Mouse (Mus musculus) hindbrain, embryonic 11.5 days (tissue): ENCODE data around the gene Lrrc10. TPM values are rescaled to one million over a fixed set of nuclear protein-coding genes. Genes with fewer than 3 reads are reported as not detected.
A peak's percentile ranks its signal among the peaks of the same experiment; 100 is the strongest.

Source experiments
- ATAC-seq: fragments of 200-750 bp; cut with Nextera tagmentation; 2 replicates; pipeline ENCODE4 v1.8.0; 2017; ENCODE audit warnings: mild to moderate bottlenecking, moderate TSS enrichment, moderate library complexity; ENCODE audit not compliant: low FRiP score
- DNase-seq: peaks from one replicate; pipeline ENCODE4 v3.0.0-alpha.2; 2015; ENCODE audit warnings: low spot score
- H3K27ac ChIP-seq: fragments of 300-500 bp; sonication (generic); 2 replicates; pipeline ENCODE4 v1.5.1; 2014; ENCODE audit warnings: mild to moderate bottlenecking, low read depth, low read length
- H3K27me3 ChIP-seq: fragments of 300-500 bp; sonication (generic); 2 replicates; pipeline ENCODE4 v1.6.1; 2014; ENCODE audit warnings: mild to moderate bottlenecking, low read length, moderate library complexity, mixed read lengths; ENCODE audit not compliant: control insufficient read depth, insufficient read depth
- H3K36me3 ChIP-seq: fragments of 300-500 bp; sonication (generic); 2 replicates; pipeline ENCODE4 v1.6.1; 2014; ENCODE audit warnings: mild to moderate bottlenecking, low read length, moderate library complexity, mixed read lengths; ENCODE audit not compliant: control insufficient read depth, insufficient read depth
- H3K4me1 ChIP-seq: fragments of 300-500 bp; sonication (generic); replicated peaks from 2 replicates; pipeline ENCODE4 v1.6.1; 2014; ENCODE audit warnings: low read length, mixed read lengths; ENCODE audit not compliant: control insufficient read depth, insufficient read depth
- H3K4me2 ChIP-seq: fragments of 300-500 bp; sonication (generic); replicated peaks from 2 replicates; pipeline ENCODE4 v1.6.1; 2014; ENCODE audit warnings: mild to moderate bottlenecking, low read depth, low read length
- H3K4me3 ChIP-seq: fragments of 300-500 bp; sonication (generic); 2 replicates; pipeline ENCODE4 v1.5.1; 2014; ENCODE audit warnings: low read depth, low read length
- H3K9ac ChIP-seq: fragments of 300-500 bp; sonication (generic); 2 replicates; pipeline ENCODE4 v1.6.1; 2014; ENCODE audit warnings: low read depth, low read length
- H3K9me3 ChIP-seq: fragments of 300-500 bp; sonication (generic); 2 replicates; pipeline ENCODE4 v1.6.1; 2016; ENCODE audit warnings: low read length; ENCODE audit not compliant: control insufficient read depth
- WGBS: fragments of 180-500 bp; shearing (Covaris S2); extraction: QIAGEN DNeasy Blood & Tissue Kit; methylation state at CpG from one replicate; pipeline ENCODE4 v1.1.7; 2014; 5-methylcytosine and 5-hydroxymethylcytosine counted together
- polyA plus RNA-seq: library from polyadenylated mRNA; unstranded; fragments of >200 nt; fragmentation: Nextera tagmentation; extraction: Ambion mirVana; gene quantifications from 2 replicates; pipeline ENCODE4 v1.2.1, GENCODE M21; 2014

Lrrc10 gene
- 0.12 TPM in 1 of 2 replicates, not detected in the other for polyA plus RNA-seq

DNA sequence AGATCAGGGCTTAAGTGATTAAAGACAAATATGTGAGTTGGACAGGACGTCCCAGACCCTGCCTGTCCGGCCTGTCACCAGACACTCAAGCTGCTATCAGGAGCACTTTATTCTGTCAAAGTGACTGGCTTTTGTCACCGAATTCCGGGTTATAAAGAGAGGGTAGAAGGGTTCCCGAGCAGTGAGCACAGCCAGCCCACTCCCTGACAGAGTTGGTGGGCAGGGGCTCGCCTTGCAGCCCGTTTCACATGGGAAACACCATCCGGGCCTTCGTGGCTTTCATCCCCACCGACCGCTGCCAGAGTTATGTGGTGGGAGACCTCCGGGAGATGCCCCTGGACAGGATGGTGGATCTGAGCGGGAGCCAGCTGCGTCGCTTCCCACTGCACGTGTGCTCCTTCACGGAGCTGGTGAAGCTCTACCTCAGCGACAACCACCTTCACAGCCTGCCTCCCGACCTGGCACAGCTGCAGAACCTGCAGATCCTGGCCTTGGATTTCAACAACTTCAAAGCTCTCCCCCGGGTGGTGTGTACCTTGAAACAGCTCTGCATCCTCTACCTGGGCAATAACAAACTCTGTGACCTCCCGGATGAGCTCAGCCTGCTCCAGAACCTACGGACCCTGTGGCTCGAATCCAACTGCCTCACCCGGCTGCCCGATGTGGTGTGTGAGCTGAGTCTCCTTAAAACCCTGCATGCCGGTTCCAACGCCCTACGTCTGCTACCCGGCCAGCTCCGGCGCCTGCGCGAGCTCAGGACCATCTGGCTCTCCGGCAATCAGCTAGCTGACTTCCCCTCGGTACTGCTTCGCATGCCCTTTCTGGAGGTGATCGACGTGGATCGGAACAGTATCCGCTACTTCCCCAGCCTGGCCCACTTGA, at the start of gene Lrrc10:
Gene Lrrc10 (plus strand): TSS at position 167 of the 882 bp plus-strand sequence.
- Histone ChIP-seq H3K9me3 (no peaks in the 10 kb centered on the region), H3K27me3 (no peaks in the 10 kb centered on the region), H3K27ac (no peak within 1 kb of the TSS), H3K4me3 (no peak within 1 kb of the TSS), H3K9ac (no peak within 1 kb of the TSS), H3K4me2 (0 out of 2 replicates have a peak within 1 kb of the TSS, but pooled peaks have one; percentile 7), H3K36me3 (no peaks in the 10 kb centered on the region), H3K4me1 (no peaks in the 10 kb centered on the region)
- DNase-seq (peak; percentile 36), ATAC-seq (peak; percentile 45; the same call in 1 of the 2 replicates)
- 46% methylated on average over 40 of the region's 40 CpGs for WGBS

DNA sequence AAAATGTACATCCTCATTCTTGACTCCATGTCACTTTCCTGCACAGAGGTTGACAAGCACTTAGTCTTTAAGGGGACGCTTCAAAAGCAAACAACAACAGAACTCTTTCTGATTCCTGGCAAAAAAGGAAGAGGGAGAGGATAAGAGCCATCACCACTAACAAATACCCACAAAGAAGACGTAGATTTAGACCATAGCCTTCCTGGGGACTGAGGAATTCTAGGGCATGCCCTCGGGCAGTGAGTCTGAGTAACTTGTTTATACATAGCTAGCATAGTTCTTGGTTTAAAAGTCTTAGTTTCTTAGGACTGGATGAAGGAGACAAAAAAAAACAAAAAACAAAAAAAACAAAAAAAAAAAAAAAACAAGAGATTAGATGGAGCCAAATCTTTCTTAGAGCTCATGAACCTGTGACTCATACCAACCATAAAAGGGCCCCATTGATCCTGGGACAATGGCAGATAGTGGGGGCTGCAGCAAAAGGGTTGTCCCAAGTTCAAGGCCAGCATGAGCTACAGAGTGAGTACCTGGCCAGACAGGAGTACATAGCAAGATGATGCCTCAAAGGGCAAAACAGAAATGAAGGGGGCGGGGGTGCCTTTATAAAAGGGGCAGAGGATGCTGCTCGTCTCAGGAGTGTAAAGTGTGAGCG, 49.4 kb upstream of the Lrrc10 start:
- DNase-seq (no peak), ATAC-seq (no peak)
- Histone ChIP-seq H3K36me3 (no peaks in the 10 kb centered on the region), H3K27ac (no peak overlapping the region), H3K4me2 (no peak overlapping the region), H3K27me3 (no peaks in the 10 kb centered on the region), H3K4me1 (no peaks in the 10 kb centered on the region), H3K4me3 (no peak overlapping the region), H3K9ac (no peak overlapping the region), H3K9me3 (no peaks in the 10 kb centered on the region)
- 75% methylated on average over 6 of the region's 6 CpGs for WGBS

DNA sequence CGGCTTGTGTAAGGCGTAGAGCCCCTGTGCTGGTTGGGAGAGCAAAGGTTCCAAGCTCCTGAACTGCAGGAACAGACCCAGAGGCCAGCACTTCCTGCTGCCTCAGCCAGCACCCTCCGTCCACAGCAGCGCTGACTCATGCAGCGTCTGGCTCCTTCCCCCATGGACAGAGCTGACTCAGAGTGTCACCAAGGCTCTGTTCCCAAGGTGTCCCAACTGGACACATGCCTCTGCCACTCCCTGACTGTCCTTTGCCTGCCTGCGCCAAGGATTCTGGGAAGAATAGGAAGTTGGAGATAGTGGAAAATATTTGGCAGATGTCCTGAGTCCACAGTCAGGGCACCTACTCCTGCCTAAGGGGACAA, 48.9 kb upstream of the Lrrc10 start:
- Histone ChIP-seq H3K9ac (no peak overlapping the region), H3K4me2 (no peak overlapping the region), H3K4me1 (no peaks in the 10 kb centered on the region), H3K27ac (no peak overlapping the region), H3K4me3 (no peak overlapping the region), H3K27me3 (no peaks in the 10 kb centered on the region), H3K36me3 (no peaks in the 10 kb centered on the region), H3K9me3 (no peaks in the 10 kb centered on the region)
- WGBS = 84% methylated on average over 6 of the region's 6 CpGs
- ATAC-seq = no peak
- DNase-seq = no peak

DNA sequence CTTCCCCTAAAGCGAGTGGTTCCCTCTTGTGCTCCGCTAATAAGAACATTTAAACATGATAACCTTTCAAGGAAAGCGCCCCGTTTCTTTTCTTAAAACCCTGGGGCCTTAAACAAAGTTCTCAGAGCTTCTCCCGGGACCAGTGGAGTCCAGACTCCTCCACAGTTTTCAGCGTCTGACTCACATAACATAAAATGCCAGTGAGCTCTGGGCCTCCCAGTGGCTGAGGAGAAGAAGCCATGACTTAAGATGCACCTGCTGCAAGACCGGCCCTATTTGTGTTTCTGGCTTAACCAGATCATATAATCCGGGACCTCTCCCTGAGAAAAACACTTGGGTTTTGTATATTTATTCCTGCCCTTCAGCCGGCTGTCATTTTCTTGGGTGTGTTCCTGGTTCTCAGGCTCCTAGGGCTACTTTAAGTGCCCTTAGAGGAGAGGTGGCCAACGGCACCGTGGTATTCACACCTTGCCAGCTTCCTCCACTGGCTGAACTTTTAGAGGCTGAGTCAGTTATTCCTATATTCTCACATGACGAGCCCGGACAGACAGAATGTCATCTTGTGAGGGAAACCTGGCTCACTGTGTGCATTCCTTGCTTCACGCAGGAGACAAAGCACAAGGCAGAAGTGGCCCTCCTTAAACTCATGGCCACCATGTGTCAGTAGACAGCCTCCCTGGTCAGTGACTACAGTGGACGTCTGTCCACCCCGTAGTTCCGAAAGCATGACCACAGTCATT, 46.3 kb upstream of the Lrrc10 start:
- no peak overlapping the region for H3K27ac ChIP-seq
- WGBS = 88% methylated on average over 17 of the region's 17 CpGs
- no peak overlapping the region for H3K9ac ChIP-seq
- no peak overlapping the region for H3K4me3 ChIP-seq
- DNase-seq = no peak
- H3K4me2 ChIP-seq = no peak overlapping the region
- H3K4me1 ChIP-seq = no peaks in the 10 kb centered on the region
- ATAC-seq = no peak
- H3K36me3 ChIP-seq = no peaks in the 10 kb centered on the region
- H3K9me3 ChIP-seq = no peaks in the 10 kb centered on the region
- H3K27me3 ChIP-seq = no peaks in the 10 kb centered on the region

DNA sequence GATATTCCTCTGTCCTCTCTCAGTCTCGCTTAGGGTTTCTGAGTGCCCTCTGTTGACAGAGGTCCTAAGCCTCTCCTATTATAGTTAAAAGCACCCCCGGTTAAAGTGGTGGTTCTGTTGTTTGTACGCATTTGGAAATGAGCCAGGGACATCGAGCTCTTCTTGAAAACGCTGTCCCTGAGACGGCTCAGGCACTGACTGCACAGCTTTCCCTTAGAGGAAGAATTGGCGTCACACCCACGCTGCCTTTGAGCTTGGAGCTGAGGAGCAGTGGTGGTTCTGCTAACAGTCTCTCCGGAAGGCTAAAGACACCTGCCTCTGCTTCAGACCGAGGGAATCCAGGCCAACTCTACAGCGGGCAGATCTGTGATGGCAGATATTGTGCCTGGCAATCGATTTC, 44.2 kb upstream of the Lrrc10 start:
- Histone ChIP-seq H3K4me1 (no peaks in the 10 kb centered on the region), H3K36me3 (no peaks in the 10 kb centered on the region), H3K27ac (no peak overlapping the region), H3K4me3 (no peak overlapping the region), H3K9ac (no peak overlapping the region), H3K4me2 (no peak overlapping the region), H3K9me3 (no peaks in the 10 kb centered on the region), H3K27me3 (no peaks in the 10 kb centered on the region)
- WGBS = 83% methylated on average over 12 of the region's 12 CpGs
- no peak for ATAC-seq
- DNase-seq = no peak

DNA sequence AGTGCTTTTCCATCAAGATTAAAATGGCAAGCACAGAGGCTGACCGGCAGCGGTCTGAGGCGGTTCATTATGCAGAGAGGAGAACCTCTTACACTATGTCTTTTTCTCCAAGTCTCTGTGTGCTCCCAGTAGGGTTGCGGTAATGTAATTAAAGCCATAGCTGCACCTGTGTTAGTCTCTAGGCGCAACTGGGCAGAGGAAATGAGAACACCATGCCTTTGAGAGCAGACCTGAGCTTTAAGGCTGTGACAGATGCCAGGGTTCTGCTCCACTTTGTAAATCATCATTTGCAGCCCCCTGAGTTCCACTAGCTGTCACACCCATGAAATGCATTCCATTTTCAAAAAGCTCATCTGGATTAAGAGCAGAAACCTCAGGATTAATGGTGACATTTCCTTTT, 40.4 kb upstream of the Lrrc10 start:
- Histone ChIP-seq H3K4me3 (no peak overlapping the region), H3K4me1 (no peaks in the 10 kb centered on the region), H3K9me3 (no peaks in the 10 kb centered on the region), H3K27ac (no peak overlapping the region), H3K9ac (no peak overlapping the region), H3K36me3 (no peaks in the 10 kb centered on the region), H3K4me2 (no peak overlapping the region), H3K27me3 (no peaks in the 10 kb centered on the region)
- no peak; the same call in 1 of the 2 replicates for ATAC-seq
- no peak for DNase-seq
- WGBS = 76% methylated on average over 5 of the region's 5 CpGs

DNA sequence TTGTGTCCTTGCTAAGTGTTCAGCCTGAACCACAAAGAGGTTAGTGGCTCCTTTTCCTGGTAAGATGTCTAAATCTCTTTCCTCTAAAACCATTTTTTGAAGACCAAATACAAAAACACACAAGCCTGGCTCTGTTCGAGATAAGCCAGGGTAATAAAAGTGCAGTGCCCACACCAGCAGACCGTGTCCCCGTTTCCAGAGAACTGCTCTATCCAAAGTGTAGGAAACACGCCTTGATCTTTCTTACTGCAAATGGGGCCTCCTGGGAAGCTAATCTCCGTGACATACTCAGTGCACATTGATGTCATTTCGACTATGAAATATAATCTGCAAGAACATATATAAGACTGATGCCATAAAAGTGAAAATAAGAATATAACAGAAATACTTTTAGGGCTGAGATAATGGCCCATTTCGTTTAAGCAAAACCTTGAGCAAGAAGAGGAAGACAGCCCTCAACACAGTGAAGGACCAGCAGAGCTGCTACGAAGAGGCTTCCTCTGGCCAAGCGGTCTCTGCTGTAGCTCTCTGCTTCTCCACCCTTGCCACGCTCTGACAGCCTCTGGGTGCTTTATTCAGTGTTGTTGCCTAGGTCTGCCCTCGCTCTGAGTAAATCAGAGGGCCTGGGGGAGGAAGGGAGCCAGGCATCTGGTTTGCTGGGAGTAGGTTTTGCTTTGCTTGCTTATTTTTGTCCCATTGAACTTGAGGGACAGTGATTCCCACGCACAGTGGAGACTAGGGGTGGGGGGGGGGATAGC, 39.3 kb upstream of the Lrrc10 start:
- no peak for ATAC-seq
- Histone ChIP-seq H3K9ac (no peak overlapping the region), H3K4me1 (no peaks in the 10 kb centered on the region), H3K36me3 (no peaks in the 10 kb centered on the region), H3K4me2 (no peak overlapping the region), H3K27ac (no peak overlapping the region), H3K27me3 (no peaks in the 10 kb centered on the region), H3K4me3 (no peak overlapping the region), H3K9me3 (no peaks in the 10 kb centered on the region)
- WGBS = 80% methylated on average over 12 of the region's 12 CpGs
- DNase-seq = no peak

DNA sequence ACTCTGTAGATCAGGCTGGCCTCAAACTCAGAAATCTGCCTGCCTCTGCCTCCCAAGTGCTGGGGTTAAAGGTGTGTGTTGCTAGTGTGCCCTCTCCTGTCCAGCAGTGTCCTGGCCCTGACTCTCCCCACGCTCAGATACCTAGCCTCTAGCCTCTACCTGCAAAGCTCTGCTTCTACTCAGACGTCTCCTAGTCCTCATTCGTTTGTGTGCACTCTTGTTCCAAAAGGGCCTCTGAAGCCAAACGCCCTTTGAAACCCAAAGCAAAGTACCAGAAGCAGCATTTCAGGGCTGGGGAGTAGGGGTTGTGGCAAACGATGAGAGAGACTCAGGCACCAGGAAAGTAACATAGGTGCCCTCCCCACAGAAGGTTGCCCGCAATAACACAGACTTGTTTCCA, 35.5 kb upstream of the Lrrc10 start:
- DNase-seq (no peak), ATAC-seq (no peak)
- Histone ChIP-seq H3K4me1 (no peaks in the 10 kb centered on the region), H3K27me3 (no peaks in the 10 kb centered on the region), H3K4me2 (no peak overlapping the region), H3K36me3 (no peaks in the 10 kb centered on the region), H3K9ac (no peak overlapping the region), H3K27ac (no peak overlapping the region), H3K9me3 (no peaks in the 10 kb centered on the region), H3K4me3 (no peak overlapping the region)
- 89% methylated on average over 6 of the region's 6 CpGs for WGBS
